Mouse (Mus musculus) lung, adult 2 months (tissue): Measurements from ENCODE around the gene Usp39.

Experiments used
- CTCF ChIP-seq: fragments of 200-500 bp; IDR thresholded peaks from 2 replicates; pipeline ENCODE4 v1.5.1; 2011; ENCODE audit warnings: mild to moderate bottlenecking, low read length, control low read depth; ENCODE audit not compliant: insufficient read depth
- POLR2A ChIP-seq: fragments of 200-500 bp; IDR thresholded peaks from 2 replicates; pipeline ENCODE4 v1.6.1; 2011; ENCODE audit warnings: low read depth, mild to moderate bottlenecking, control low read depth, low read length, borderline replicate concordance; ENCODE audit errors: extremely low read depth

GRCm38 (mm10) chr6:72367460-72367974 is 22.5 kb upstream of the Usp39 start:
- TF ChIP-seq POLR2A (no peak), CTCF (no peak)
